Mouse (Mus musculus): ENCODE data around the gene Jaml. TPM values are rescaled to one million over a fixed set of nuclear protein-coding genes. Genes with fewer than 3 reads are reported as not detected.

Gene Jaml
- polyA plus RNA-seq, 1 experiment from 2014 or later = 0.25 TPM

DNA sequence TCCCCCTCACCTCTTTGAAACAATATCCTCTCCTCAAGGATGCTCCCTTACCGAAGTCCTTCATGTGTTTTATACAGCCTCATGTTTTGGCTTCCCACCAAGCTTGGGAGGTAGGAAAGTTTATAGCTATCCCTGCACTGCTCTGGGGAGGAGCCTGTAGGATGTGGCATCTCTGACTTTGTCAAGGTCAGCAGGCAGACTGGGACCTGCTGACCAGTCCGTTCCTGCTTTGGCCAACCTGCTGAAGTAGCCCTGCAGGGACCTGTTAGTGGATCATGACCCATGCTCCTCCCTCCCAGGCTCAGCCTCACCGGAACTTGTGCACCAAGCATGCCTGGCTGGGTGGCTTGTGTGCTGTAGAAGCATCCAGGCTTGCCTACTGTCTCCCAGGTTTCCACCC, 63.7 kb downstream of the Jaml start:
- 64% methylated on average over 3 of the region's 3 CpGs for WGBS
- no peak for ATAC-seq
- no peaks in the 10 kb centered on the region for H3K36me3 ChIP-seq (ENCODE audit: control insufficient read depth, insufficient read depth, low read length)
- no peak overlapping the region for H3K27ac ChIP-seq (ENCODE audit: low read depth, low read length)
- H3K27me3 ChIP-seq (replicated peaks; ENCODE audit: control insufficient read depth, insufficient read depth, low read length) = peaks cover 43% of the 10 kb centered on the region
- peaks cover 21% of the 10 kb centered on the region for H3K4me1 ChIP-seq (ENCODE audit: control insufficient read depth, insufficient read depth, low read depth, low read length)
- H3K4me3 ChIP-seq (ENCODE audit: low read length) = no peak overlapping the region
- H3K4me2 ChIP-seq (ENCODE audit: low read length) = no peak overlapping the region
- H3K9me3 ChIP-seq (ENCODE audit: control insufficient read depth, low read length) = no peaks in the 10 kb centered on the region
- H3K9ac ChIP-seq (ENCODE audit: low read depth, low read length) = no peak overlapping the region

DNA sequence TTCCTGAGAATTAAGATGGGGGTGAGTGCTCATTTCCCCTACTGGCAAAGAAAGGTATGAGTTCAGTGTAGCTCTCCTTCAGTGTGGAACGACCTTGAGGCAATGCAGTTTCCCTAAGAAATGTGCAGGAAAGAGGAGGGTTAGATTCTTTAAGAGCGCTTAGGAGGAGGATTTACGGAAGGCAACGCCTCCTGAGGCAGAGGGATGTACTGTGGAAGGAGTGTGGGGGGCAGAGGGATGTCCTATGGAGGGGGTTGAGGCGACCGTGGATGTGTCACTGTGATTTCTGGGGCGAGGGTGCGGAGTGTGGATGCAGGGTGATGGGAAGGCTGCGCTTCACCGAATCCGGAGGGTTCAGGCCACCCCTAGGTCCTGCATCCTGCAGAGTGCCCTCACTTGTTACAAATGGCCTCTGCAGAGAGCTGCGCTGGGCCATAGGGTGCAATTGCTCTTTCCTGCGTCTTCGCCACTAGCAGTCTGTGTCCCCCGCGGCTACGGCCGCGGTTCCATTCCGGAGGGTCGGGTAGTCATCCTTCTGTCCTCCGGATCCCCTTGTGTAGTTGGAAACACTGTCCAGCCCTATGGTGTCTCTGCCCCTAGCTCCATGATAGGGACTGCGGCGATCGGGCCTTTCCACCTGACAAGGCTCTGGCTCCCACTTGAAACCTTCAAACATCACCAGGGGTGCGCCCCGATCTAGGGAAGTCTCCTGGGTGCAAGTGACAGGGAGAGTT, 66.7 kb downstream of the Jaml start:
- H3K4me2 ChIP-seq (ENCODE audit: low read length) = peak overlapping the region; percentile 81
- peaks cover 35% of the 10 kb centered on the region for H3K27me3 ChIP-seq (replicated peaks; ENCODE audit: control insufficient read depth, insufficient read depth, low read length)
- H3K36me3 ChIP-seq (ENCODE audit: control insufficient read depth, insufficient read depth, low read length) = no peaks in the 10 kb centered on the region
- ATAC-seq = peak; percentile 68
- peak overlapping the region; percentile 62 for H3K9ac ChIP-seq (ENCODE audit: low read depth, low read length)
- H3K4me1 ChIP-seq (ENCODE audit: control insufficient read depth, insufficient read depth, low read depth, low read length) = peaks cover 7% of the 10 kb centered on the region
- peak overlapping the region; percentile 43 for H3K4me3 ChIP-seq (ENCODE audit: low read length)
- no peak overlapping the region for H3K27ac ChIP-seq (ENCODE audit: low read depth, low read length)
- no peaks in the 10 kb centered on the region for H3K9me3 ChIP-seq (ENCODE audit: control insufficient read depth, low read length)
- WGBS = 3% methylated on average over 25 of the region's 27 CpGs

DNA sequence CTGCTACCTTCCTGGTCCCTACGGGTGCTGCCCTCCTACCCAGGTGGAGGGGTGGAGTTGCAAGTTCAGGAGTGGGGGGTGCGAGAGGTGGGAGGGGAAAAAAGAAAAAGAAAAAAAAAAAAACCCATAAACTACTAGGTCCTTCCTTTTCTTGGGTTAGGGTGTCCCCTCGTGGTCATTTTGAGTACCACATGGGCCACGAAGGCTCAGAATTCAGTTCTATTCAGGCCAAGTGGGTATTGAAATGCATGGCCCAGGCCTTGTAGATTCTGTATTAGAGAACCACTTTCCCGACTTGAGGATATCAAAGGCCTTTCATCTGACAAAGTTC, 67.2 kb downstream of the Jaml start:
- WGBS = 3% methylated on average over 5 of the region's 5 CpGs
- peak overlapping the region; percentile 62 for H3K9ac ChIP-seq (ENCODE audit: low read depth, low read length)

DNA sequence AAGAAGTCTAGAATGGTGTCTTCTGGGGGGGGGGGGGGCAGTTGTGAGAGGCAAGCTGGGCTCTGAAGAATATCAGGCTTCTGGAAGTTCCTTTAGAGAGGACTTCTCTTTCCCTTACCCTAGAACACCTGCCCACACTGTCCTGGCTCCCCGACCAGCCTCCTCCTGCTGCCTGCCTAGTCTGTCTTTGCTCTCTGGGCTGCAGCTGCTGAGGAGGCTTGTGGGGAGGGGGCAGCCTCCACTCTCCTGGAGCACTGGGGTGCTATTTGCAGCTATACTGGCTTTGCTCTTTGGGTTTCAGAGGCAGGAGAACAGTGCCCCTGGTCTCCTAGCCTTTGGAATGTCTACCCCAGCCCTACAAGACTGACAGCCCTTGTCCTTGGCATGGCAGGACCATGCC, 72.0 kb downstream of the Jaml start:
- Histone ChIP-seq H3K9ac (ENCODE audit: low read depth, low read length) (no peak overlapping the region), H3K27ac (ENCODE audit: low read depth, low read length) (no peak overlapping the region), H3K4me3 (ENCODE audit: low read length) (no peak overlapping the region), H3K27me3 (replicated peaks; ENCODE audit: control insufficient read depth, insufficient read depth, low read length) (peaks cover 7% of the 10 kb centered on the region; the same call in 1 of the 2 replicates), H3K36me3 (ENCODE audit: control insufficient read depth, insufficient read depth, low read length) (no peaks in the 10 kb centered on the region), H3K9me3 (ENCODE audit: control insufficient read depth, low read length) (no peaks in the 10 kb centered on the region), H3K4me1 (ENCODE audit: control insufficient read depth, insufficient read depth, low read depth, low read length) (peaks cover 1% of the 10 kb centered on the region), H3K4me2 (ENCODE audit: low read length) (no peak overlapping the region)
- WGBS = 60% methylated on average over 1 of the region's 1 CpGs
- no peak for ATAC-seq

More for the DNA sequence above, 67.2 kb downstream of the Jaml start:
- Histone ChIP-seq H3K36me3 (ENCODE audit: control insufficient read depth, insufficient read depth, low read length) (no peaks in the 10 kb centered on the region), H3K27ac (ENCODE audit: low read depth, low read length) (no peak overlapping the region), H3K4me2 (ENCODE audit: low read length) (peak overlapping the region; percentile 81), H3K4me3 (ENCODE audit: low read length) (peak overlapping the region; percentile 43), H3K4me1 (ENCODE audit: control insufficient read depth, insufficient read depth, low read depth, low read length) (peaks cover 7% of the 10 kb centered on the region), H3K27me3 (replicated peaks; ENCODE audit: control insufficient read depth, insufficient read depth, low read length) (peaks cover 34% of the 10 kb centered on the region), H3K9me3 (ENCODE audit: control insufficient read depth, low read length) (no peaks in the 10 kb centered on the region)
- ATAC-seq = peak; percentile 77

DNA sequence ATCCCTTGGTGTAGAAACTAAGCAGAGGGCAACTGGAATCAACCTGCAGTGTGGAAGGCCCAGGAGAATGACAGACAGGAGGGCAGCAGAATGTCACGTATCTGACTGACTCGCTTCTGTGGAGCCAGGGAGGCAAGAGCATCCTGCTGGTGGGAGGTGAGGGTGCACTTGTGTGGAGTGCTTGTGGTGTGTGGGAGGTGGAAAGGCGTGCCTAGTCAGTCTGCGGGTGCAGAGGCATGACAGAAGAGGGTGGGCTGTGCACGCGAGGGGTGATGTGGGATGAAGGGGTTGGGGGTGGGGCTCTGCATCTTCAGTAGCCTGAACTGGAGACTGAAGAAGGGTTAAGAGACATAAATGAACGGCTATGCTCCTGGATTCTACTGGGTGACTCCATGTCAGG, 74.4 kb downstream of the Jaml start:
- 75% methylated on average over 7 of the region's 7 CpGs for WGBS
- H3K9ac ChIP-seq (ENCODE audit: low read depth, low read length) = no peak overlapping the region

More for the DNA sequence above, 74.4 kb downstream of the Jaml start:
- ATAC-seq = no peak
- peaks cover 2% of the 10 kb centered on the region; the same call in 1 of the 2 replicates for H3K27me3 ChIP-seq (replicated peaks; ENCODE audit: control insufficient read depth, insufficient read depth, low read length)
- H3K4me1 ChIP-seq (ENCODE audit: control insufficient read depth, insufficient read depth, low read depth, low read length) = no peaks in the 10 kb centered on the region
- H3K9me3 ChIP-seq (ENCODE audit: control insufficient read depth, low read length) = no peaks in the 10 kb centered on the region
- no peaks in the 10 kb centered on the region for H3K36me3 ChIP-seq (ENCODE audit: control insufficient read depth, insufficient read depth, low read length)
- H3K27ac ChIP-seq (ENCODE audit: low read depth, low read length) = no peak overlapping the region
- H3K4me2 ChIP-seq (ENCODE audit: low read length) = no peak overlapping the region
- H3K4me3 ChIP-seq (ENCODE audit: low read length) = no peak overlapping the region

Other genes with a start within 250 kb of the Jaml start
- 14.4 and 16.4 TPM in 2 replicates for gene Kmt2a, start 197.9 kb upstream of the Jaml start, polyA plus RNA-seq (2015; fragmentation: Nextera tagmentation; extraction: Ambion mirVana)
- gene Atp5l, start 158.4 kb upstream of the Jaml start, polyA plus RNA-seq (2015; fragmentation: Nextera tagmentation; extraction: Ambion mirVana) = 711 and 802 TPM in 2 replicates
- gene Ube4a, start 113.6 kb upstream of the Jaml start, polyA plus RNA-seq (2015; fragmentation: Nextera tagmentation; extraction: Ambion mirVana) = 31.8 and 35.0 TPM in 2 replicates
- not detected in 2 replicates for gene Cd3g, start 98.8 kb upstream of the Jaml start, polyA plus RNA-seq (2015; fragmentation: Nextera tagmentation; extraction: Ambion mirVana)
- not detected in 2 replicates for gene Cd3d, start 97.4 kb upstream of the Jaml start, polyA plus RNA-seq (2015; fragmentation: Nextera tagmentation; extraction: Ambion mirVana)
- gene Cd3e, start 69.6 kb upstream of the Jaml start, polyA plus RNA-seq (2015; fragmentation: Nextera tagmentation; extraction: Ambion mirVana) = 0.15 and 0.19 TPM in 2 replicates
- gene Mpzl2, start 39.4 kb upstream of the Jaml start, polyA plus RNA-seq (2015; fragmentation: Nextera tagmentation; extraction: Ambion mirVana) = 2.5 and 3.0 TPM in 2 replicates
- 1.0 and 1.2 TPM in 2 replicates for gene Mpzl3, start 24.0 kb upstream of the Jaml start, polyA plus RNA-seq (2015; fragmentation: Nextera tagmentation; extraction: Ambion mirVana)
- gene Scn2b, start 38.6 kb downstream of the Jaml start, polyA plus RNA-seq (2015; fragmentation: Nextera tagmentation; extraction: Ambion mirVana) = 10.0 and 10.5 TPM in 2 replicates
- 0.60 and 0.81 TPM in 2 replicates for gene Scn4b, start 59.2 kb downstream of the Jaml start, polyA plus RNA-seq (2015; fragmentation: Nextera tagmentation; extraction: Ambion mirVana)
- not detected in 2 replicates for gene BC049352, start 102.8 kb downstream of the Jaml start, polyA plus RNA-seq (2015; fragmentation: Nextera tagmentation; extraction: Ambion mirVana)
- not detected in 2 replicates for gene Tmprss4, start 124.9 kb downstream of the Jaml start, polyA plus RNA-seq (2015; fragmentation: Nextera tagmentation; extraction: Ambion mirVana)
- gene Il10ra, start 190.0 kb downstream of the Jaml start, polyA plus RNA-seq (2015; fragmentation: Nextera tagmentation; extraction: Ambion mirVana) = 0.70 and 0.94 TPM in 2 replicates
- gene Tmprss13, start 239.9 kb downstream of the Jaml start, polyA plus RNA-seq (2015; fragmentation: Nextera tagmentation; extraction: Ambion mirVana) = 0.06 TPM in 1 of 2 replicates, not detected in the other

All from hindbrain, embryonic 16.5 days (tissue).